Mouse (Mus musculus) right cerebral cortex, adult 2 months (tissue): ENCODE data around the gene Gfod2.

Source experiments
- DNase-seq, 2 experiments: peaks; one replicate each; pipeline ENCODE4 v3.0.0; 2021 to 2022; ENCODE audit warnings: low spot score in 2 of 2

Gene Gfod2

DNA sequence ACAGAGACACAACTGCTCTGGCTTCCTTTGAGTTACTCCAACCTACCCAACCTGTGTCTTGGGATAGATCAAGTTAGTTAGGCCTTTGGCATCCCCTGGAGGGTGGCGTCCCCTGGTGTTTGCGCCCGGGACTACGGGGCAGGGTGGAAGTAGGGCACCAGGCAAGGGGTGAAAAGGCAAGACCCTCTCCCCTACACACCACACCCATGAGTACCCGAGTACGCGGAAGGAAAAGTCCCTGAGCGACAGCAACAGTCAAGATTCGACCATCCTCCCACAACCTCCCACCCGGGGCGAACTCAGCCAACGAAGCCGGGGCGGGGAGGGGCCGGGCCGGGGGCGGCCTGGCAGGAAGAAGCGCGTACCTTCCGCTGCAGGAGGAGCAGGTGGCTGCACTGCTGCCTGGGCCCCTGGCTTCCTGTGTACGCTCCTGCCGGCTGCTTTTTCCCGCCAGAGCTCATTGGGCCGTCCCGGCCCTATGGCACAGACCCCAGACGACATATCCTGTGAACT lies 72.6 kb downstream of the Gfod2 start, which contains the start of gene Carmil2:
Gene Carmil2, plus strand, starts transcription at position 479 of the 513 bp plus-strand sequence.
- no peak for DNase-seq

DNA sequence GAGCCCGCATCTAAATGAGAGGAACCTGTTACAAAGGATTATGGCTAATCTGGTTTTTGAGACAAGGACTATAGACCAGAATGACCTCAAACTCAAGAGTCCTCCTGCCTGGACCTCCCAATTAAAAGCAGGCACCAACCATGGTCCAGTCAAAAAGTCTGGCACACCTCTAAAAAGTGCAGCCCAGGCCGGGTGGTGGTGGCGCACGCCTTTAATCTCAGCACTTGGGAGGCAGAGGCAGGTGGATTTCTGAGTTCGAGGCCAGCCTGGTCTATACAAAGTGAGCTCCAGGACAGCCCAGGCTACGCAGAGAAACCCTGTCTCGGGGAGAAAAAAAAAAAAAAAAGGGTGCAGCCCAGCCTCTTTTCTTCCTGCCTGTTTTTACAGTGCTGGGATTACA lies 73.1 kb downstream of the Gfod2 start:
- no peak for DNase-seq

- no peak for DNase-seq
Measured at GRCm38 (mm10) chr8:105677891-105678290, 80.6 kb downstream of the Gfod2 start.
